Mouse (Mus musculus): Measurements from ENCODE around the gene Ptpn11.

GRCm38 (mm10) chr5:121224856-121225255 is 33.7 kb upstream of the Ptpn11 start:
- TF ChIP-seq CTCF (IDR thresholded peaks at IDR 0.05; ENCODE audit: control insufficient read depth, insufficient read depth, insufficient replicate concordance, low read depth, low read length) (no peak), POLR2A (IDR thresholded peaks at IDR 0.05; ENCODE audit: control insufficient read depth, low read depth, low read length) (no peak)

Data from testis, adult 2 months (tissue).